Mouse (Mus musculus) effector memory CD4-positive, alpha-beta T cell, adult 5 months (primary cell): ENCODE results near the gene Aspm. TPM values are rescaled to one million over a fixed set of nuclear protein-coding genes. Genes with fewer than 3 reads are reported as not detected.

Source experiments
- polyA plus RNA-seq: library from polyadenylated mRNA; unstranded; fragments of 100-300 nt; shearing (Covaris generic); gene quantifications from one replicate; pipeline ENCODE4 v1.2.1, GENCODE M21; 2017

Gene Aspm
- 0.82 TPM for polyA plus RNA-seq

GRCm38 (mm10) chr1:139454340-139455225 is at the start of gene Aspm:
Aspm (plus strand) TSS chr1:139454772.

GRCm38 (mm10) chr1:139421875-139422791 is 32.4 kb upstream of the Aspm start, which contains the start of gene Zbtb41:
Zbtb41 (plus strand) TSS chr1:139422288.

GRCm38 (mm10) chr1:139501258-139501752 is 46.7 kb downstream of the Aspm start, which contains the start of gene F13b:
F13b (plus strand) TSS chr1:139501702.

Other genes with a start within 250 kb of the Aspm start
- not detected for gene Crb1, start 77.7 kb upstream of the Aspm start, polyA plus RNA-seq
- gene Zbtb41, start 32.5 kb upstream of the Aspm start, polyA plus RNA-seq, result 16.7 TPM
- gene F13b, start 46.9 kb downstream of the Aspm start, polyA plus RNA-seq, result not detected
- gene Cfhr1, start 105.5 kb downstream of the Aspm start, polyA plus RNA-seq, result not detected